Mouse (Mus musculus): ENCODE data around the gene Epha2.

Gene Epha2

DNA sequence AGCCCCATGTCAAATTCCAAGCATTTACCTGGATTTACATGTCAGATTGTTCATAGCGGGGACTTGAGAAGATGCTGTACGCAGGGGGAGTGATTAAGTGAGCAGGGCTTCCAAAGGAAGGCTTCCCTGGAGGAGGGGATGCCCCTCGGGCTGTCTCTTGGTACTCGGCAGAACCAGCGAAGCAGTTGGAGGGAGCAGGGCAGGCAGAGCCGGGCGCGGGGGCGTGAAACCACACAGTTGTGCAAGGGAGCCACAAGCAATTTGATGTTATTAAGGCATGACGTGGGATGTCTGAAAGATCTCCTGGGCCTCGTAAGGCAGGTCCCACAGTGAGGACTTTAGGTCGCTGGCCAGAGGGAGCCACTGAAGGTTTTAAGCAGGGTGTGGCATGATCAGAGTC, 28.9 kb downstream of the Epha2 start:
- ATAC-seq (ENCODE audit: low TSS enrichment), result no peak

GRCm38 (mm10) chr4:141331446-141331845, 30.4 kb downstream of the Epha2 start:
- ATAC-seq (ENCODE audit: low TSS enrichment), result no peak

DNA sequence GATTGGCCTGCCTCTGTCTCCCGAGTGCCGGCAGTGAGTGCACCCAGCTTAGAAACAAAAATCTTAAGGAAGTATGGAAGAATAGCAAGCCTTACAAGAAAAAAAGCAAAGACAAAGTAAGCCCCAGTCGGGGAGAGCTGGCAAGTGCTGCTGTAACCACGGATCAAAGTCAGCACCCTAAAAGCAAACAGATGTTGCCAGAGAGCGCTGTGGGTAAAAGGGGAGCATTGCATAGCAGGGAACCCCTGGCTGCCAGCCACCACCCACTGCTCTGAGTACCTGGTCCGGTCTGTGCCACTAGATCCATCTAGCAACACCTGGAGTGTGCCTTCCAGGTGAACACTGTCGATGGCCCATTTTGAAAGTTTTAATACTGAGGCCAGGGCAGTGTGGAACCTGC, 31.2 kb downstream of the Epha2 start:
- no peak for ATAC-seq (ENCODE audit: low TSS enrichment)

DNA sequence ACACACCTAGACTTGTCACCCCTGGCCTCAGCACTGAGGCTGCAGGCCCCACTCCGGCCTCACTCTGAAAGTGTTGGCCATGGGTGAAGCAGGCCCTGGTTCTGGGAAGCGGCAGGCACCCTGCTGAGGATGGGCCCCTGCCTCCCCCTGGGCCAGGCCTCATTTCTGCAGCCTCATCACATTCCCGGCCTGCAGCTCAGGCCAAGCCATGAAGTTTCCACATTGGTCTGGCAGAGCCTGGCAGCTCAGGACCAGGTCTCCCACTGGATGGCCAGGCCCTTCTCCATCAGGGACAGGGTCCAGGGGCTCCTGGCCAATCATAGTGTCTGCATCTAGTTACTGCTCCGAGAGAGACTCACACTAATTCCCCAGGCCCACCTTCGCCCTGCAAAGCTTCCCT, 33.7 kb downstream of the Epha2 start:
- ATAC-seq (ENCODE audit: low TSS enrichment), result no peak

DNA sequence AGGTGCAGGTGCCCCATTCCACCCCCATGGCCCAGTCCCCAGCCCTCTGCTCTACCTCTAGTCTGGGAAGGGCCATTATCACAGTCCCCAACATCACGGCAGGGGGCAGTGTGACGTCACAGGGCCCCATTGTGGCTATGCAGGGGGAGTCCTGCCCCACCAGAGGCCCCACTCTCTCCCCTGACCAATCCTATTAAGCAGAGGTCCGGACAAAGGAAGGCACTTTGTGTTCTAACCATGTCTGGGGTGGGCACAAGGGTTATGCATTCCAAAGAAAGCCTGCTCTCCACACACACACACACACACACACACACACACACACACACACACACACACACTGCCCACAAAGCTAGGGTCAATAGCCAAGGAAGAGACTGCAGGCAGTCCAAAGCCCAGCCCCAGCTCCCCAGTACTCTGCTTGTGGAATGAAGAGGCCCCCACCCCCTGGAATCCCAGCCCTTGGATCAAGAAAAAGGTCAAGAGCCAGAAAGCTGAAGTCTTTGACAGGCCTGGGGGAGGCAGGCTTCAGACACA, 34.3 kb downstream of the Epha2 start:
- ATAC-seq (ENCODE audit: low TSS enrichment), result no peak

- ATAC-seq (ENCODE audit: low TSS enrichment), result no peak
Measured at GRCm38 (mm10) chr4:141336196-141336595, 35.2 kb downstream of the Epha2 start.

GRCm38 (mm10) chr4:141337986-141338385, 36.9 kb downstream of the Epha2 start:
- ATAC-seq (ENCODE audit: low TSS enrichment), result no peak

DNA sequence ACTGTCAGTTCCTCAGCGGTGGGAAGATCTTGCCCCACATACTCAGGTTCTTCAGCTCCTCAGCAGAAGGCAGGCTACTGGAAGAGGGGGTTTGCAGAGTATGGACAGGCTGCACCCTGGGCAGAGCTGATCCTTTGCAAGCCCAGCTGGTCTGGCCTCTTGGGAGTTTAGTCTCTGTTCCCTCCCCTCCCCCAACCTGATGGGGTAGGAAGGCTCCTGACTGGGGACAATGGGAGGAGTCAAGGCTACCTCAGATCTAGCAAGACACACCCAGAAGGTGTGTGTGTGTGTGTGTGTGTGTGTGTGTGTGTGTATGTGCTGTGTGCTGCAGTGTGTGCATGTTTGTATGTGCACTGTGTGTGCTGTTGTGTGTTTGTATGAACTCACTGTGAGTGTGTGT, 37.8 kb downstream of the Epha2 start:
- ATAC-seq (ENCODE audit: low TSS enrichment), result no peak

- no peak for ATAC-seq (ENCODE audit: low TSS enrichment)
Measured at GRCm38 (mm10) chr4:141341477-141341876, 40.4 kb downstream of the Epha2 start.

DNA sequence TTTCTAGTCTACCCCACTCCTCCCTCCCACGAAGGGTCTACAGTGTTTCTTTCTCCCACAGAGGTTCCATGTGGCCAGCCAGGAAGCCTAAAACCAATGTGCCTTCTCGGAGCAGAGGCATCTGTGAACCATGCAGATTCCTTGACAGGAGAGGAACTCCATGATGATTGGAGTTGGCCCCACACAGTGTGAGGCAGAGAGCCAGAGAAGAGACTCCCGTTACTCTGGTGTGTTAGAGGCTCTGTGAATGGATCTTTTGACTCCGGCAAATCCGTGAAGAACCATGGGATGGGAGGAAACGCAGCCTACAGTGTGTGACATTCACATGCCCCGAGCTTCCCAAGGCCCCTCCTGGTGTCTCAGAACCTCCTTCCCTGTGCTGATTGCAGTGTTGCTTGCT, 42.5 kb downstream of the Epha2 start:
- no peak for ATAC-seq (ENCODE audit: low TSS enrichment)

DNA sequence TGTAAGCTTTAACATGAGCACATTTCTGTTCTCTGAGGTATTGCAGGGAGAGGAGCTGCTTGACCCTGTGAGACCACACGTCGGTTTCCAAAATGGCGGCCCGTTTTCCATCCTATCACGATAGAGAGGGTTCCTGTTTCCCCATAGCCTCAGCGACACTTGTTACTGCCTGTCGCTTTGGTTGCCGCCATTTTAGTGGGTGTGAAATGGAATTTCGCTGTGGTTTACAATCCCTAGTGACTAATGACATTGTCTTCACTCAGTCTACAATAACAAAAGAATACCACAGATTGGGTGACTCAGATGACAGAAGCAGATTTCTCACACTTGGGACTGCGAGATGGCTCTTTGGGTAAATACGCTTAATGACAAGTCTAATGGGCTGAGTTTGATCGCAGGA, 44.2 kb downstream of the Epha2 start:
- no peak for ATAC-seq (ENCODE audit: low TSS enrichment)

DNA sequence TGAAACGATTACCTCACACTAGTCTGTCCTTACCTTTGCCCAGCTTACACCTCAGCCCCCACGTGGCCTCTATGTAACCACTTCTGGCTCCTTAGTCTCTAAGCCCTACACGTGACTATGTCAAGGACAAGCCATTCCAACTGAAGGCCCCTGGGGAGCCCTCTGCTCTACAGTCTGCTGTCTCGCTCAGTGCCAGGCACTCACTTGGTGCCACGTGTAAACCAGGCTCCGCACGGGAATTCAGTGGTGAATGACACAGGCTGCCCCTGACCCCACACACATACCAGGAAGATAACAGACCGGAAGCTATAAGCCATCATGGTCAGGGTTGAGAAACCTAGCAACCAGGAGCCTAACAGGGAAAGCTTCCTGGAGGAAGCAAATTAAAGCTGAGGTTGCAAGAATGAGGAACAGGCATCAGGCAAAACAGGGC, 46.3 kb downstream of the Epha2 start:
- no peak for ATAC-seq (ENCODE audit: low TSS enrichment)

- no peak for ATAC-seq (ENCODE audit: low TSS enrichment)
Measured at GRCm38 (mm10) chr4:141348616-141349015, 47.6 kb downstream of the Epha2 start.

GRCm38 (mm10) chr4:141350015-141350414, 49.0 kb downstream of the Epha2 start:
- no peak for ATAC-seq (ENCODE audit: low TSS enrichment)

GRCm38 (mm10) chr4:141351972-141352371, 50.9 kb downstream of the Epha2 start:
- no peak for ATAC-seq (ENCODE audit: low TSS enrichment)

GRCm38 (mm10) chr4:141352986-141353385, 51.9 kb downstream of the Epha2 start:
- no peak for ATAC-seq (ENCODE audit: low TSS enrichment)

- ATAC-seq (ENCODE audit: low TSS enrichment), result no peak
Measured at GRCm38 (mm10) chr4:141353868-141354267, 52.8 kb downstream of the Epha2 start.

- no peak for ATAC-seq (ENCODE audit: low TSS enrichment)
Measured at GRCm38 (mm10) chr4:141357811-141358210, 56.8 kb downstream of the Epha2 start.

DNA sequence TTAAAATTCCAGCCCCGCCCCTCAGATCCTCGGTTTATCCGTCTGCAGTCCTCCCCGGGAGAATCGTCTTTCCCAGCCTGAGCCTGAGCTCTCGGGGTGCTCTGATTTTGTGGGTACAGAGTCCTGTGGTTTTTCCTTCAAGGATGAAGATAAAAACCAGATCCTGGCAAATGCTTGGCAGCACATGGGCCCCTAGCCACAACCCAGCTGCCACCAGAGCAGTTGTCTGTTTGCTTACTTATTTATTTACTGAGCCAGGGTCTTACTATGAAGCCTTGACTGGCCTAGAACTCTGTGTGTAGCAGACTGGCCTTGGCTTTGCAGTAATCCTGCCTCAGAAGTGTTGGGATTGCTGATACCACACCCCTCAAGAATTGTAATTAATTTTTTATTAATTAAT, 58.2 kb downstream of the Epha2 start:
- ATAC-seq (ENCODE audit: low TSS enrichment), result no peak

GRCm38 (mm10) chr4:141360846-141361245, 59.8 kb downstream of the Epha2 start:
- ATAC-seq (ENCODE audit: low TSS enrichment), result no peak

DNA sequence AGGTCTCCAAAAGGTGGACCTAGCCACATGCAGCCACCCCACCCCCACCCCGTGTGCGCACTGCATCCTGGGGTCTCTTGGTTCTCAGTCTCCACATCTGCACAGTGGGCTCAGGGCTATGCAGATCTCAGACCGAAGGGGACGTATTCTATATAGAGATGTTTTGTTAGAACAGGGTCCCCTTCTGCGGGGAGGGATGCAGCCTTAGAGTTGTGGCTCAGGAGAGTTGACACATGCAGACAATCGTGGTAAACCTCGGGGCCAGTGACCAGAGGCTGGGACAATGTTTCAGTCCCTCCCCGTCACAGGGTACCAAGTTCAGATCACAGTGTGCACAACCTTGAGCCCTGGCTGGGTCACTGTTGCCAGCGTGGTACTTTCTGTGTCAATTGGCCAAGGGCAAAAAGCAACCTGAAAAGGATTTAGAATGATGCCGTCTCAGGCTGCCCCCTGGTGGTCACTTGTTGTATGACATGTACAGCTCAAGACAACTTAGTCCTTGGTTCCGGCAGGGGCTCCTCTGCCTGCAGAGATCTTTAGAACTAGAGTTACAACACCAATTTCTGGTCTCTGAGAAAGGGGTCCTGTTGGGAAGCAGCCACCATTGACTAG, 62.0 kb downstream of the Epha2 start:
- ATAC-seq (ENCODE audit: low TSS enrichment), result no peak

DNA sequence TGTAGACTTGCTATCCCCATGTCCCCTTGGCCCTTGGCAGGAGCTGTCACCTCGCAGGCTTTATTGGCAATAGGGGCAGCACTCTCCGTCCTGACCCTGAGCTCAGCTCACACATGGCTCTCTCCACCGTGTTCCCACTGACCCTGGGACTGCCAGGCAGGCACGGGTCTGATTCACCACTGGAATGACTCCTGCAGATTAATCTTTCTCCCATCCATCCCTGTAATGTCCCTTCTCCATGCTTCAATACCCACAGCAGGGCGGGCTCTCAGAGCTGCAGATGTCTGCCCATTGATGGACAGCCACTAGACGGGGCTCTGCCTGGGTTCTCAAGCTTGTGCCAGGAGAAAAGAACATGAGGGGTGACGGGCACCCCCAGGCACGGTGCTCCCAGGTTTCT, 64.1 kb downstream of the Epha2 start:
- ATAC-seq (ENCODE audit: low TSS enrichment), result no peak

- no peak for ATAC-seq (ENCODE audit: low TSS enrichment)
Measured at GRCm38 (mm10) chr4:141365876-141366275, 64.8 kb downstream of the Epha2 start.
